Mouse (Mus musculus) ES-E14 (cell line): Measurements from ENCODE around the gene Lnx1.

Experiments used
- CHD2 ChIP-seq: IDR thresholded peaks from 2 replicates; pipeline ENCODE4 v1.6.1; 2014; ENCODE audit warnings: mild to moderate bottlenecking, low read depth, low read length, inconsistent platforms
- HCFC1 ChIP-seq: IDR thresholded peaks from 2 replicates; pipeline ENCODE4 v1.6.1; 2012; ENCODE audit warnings: low read length, inconsistent platforms, borderline replicate concordance; ENCODE audit not compliant: insufficient read depth
- ZC3H11A ChIP-seq: IDR thresholded peaks from 2 replicates; pipeline ENCODE4 v1.6.1; 2012; ENCODE audit warnings: low read depth, mild to moderate bottlenecking, inconsistent platforms, low read length, borderline replicate concordance

- no peak for TF ChIP-seq ZC3H11A
- no peak for TF ChIP-seq CHD2
- no peak for TF ChIP-seq HCFC1
These were observed 1.2 kb upstream of the Lnx1 start for GRCm38 (mm10) chr5:74703741-74704459.
